Mouse (Mus musculus) ES-E14 (cell line): ENCODE data around the gene Kdm6b. TPM values are rescaled to one million over a fixed set of nuclear protein-coding genes. Genes with fewer than 3 reads are reported as not detected.

ENCODE experiments used
- DNase-seq: peaks from one replicate; pipeline ENCODE4 v3.0.0-alpha.2; 2013; ENCODE audit warnings: low read depth, low spot score
- H3K27ac ChIP-seq: 2 replicates; pipeline ENCODE4 v1.5.1; 2012; ENCODE audit warnings: low read depth, mild to moderate bottlenecking, low read length, moderate library complexity, mixed read lengths; ENCODE audit not compliant: poor library complexity, insufficient read depth, severe bottlenecking
- H3K36me3 ChIP-seq: 2 replicates; pipeline ENCODE4 v1.6.1; 2012; ENCODE audit warnings: mild to moderate bottlenecking, low read length, moderate library complexity, mixed read lengths; ENCODE audit not compliant: control insufficient read depth, poor library complexity, insufficient read depth, severe bottlenecking
- H3K4me1 ChIP-seq, 2 experiments: fragments of 150-350 bp in 1 of 2; sonication (generic) in 1 of 2; 2 replicates each; pipeline ENCODE4 v1.6.1; 2012; ENCODE audit warnings: low read length in 2 of 2, mild to moderate bottlenecking in 1 of 2, mixed read lengths in 1 of 2; ENCODE audit not compliant: control insufficient read depth in 2 of 2, insufficient read depth in 2 of 2, poor library complexity in 1 of 2
- H3K4me3 ChIP-seq, 2 experiments: fragments of 150-350 bp in 1 of 2; sonication (generic) in 1 of 2; 2 replicates each; pipeline ENCODE4 v1.5.1; 2012; ENCODE audit warnings: low read length in 2 of 2, low read depth in 1 of 2, mild to moderate bottlenecking in 1 of 2, mixed read lengths in 1 of 2; ENCODE audit not compliant: insufficient read depth in 1 of 2, poor library complexity in 1 of 2, severe bottlenecking in 1 of 2
- H3K9ac ChIP-seq: 2 replicates; pipeline ENCODE4 v1.6.1; 2012; ENCODE audit warnings: low read depth, mild to moderate bottlenecking, low read length, mixed read lengths; ENCODE audit not compliant: poor library complexity, insufficient read depth, severe bottlenecking
- H3K9me3 ChIP-seq: fragments of 150-350 bp; sonication (generic); 2 replicates; pipeline ENCODE4 v1.6.1; 2012; ENCODE audit warnings: low read depth, mild to moderate bottlenecking, low read length; ENCODE audit not compliant: control insufficient read depth, insufficient read depth
- CHD2 ChIP-seq: IDR thresholded peaks from 2 replicates; pipeline ENCODE4 v1.6.1; 2014; ENCODE audit warnings: mild to moderate bottlenecking, low read depth, low read length, inconsistent platforms
- HCFC1 ChIP-seq: IDR thresholded peaks from 2 replicates; pipeline ENCODE4 v1.6.1; 2012; ENCODE audit warnings: low read length, inconsistent platforms, borderline replicate concordance; ENCODE audit not compliant: insufficient read depth
- MAFK ChIP-seq: IDR thresholded peaks from 2 replicates; pipeline ENCODE4 v1.6.1; 2014; ENCODE audit warnings: mild to moderate bottlenecking, low read depth, low read length, inconsistent platforms; ENCODE audit not compliant: insufficient read depth
- ZC3H11A ChIP-seq: IDR thresholded peaks from 2 replicates; pipeline ENCODE4 v1.6.1; 2012; ENCODE audit warnings: low read depth, mild to moderate bottlenecking, inconsistent platforms, low read length, borderline replicate concordance
- ZNF384 ChIP-seq: IDR thresholded peaks from 2 replicates; pipeline ENCODE4 v1.6.1; 2012; ENCODE audit warnings: low read depth, low read length, inconsistent platforms
- in situ Hi-C, 2 experiments: fragments of 600-800 bp; cut with MboI; formaldehyde crosslinking; loops; one replicate each; pipeline ENCODE4 v1.15.1; 2025; ENCODE audit warnings: low sequenced_read_pairs in 2 of 2, inconsistent platforms in 1 of 2; ENCODE audit not compliant: unreplicated experiment in 2 of 2
- total RNA-seq: library from RNA; depleted of rRNA; stranded (reverse); fragments of 300-350 nt; gene quantifications from 2 replicates; pipeline ENCODE4 v1.2.3, GENCODE M21; 2012

The Kdm6b gene
- total RNA-seq, 1 experiment, result 9.4 TPM

DNA sequence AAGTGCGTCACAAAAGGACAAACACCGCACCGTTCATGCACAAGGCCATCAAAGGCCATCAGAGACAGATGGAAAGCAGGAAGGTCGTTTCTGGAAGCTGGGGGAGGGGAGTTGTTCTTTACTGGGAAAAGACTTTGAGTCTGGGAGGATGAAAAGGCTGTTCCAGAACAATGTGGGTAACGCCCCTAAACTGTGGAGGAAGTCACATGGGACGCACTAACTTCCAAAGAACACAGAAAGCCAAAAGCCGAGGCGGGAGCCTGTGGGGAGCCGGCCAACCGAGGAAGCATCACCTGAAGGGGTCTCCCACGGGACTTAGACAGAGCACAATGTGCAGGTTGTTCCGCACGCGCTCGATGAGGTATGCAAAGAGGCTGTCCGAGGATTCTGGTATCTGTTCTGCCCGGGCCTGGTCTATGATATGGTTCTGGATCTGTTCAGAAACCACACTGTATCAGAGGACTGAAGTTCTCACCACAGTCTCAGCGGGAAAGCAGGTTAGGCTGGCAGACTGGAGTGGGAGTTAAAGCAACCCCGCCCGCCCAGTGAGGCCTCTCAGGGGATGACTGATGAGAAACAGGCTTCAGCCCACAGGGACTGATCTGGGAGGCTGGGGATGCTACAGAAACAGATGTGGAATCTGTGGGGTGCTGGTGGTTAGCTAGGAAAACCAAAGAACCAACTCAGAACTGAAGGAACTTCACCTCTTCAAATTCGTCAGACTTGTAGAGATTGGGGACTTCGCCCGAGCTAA is 38.8 kb upstream of the Kdm6b start:
- H3K27ac ChIP-seq, result no peak overlapping the region
- TF ChIP-seq ZC3H11A (no peak), ZNF384 (no peak), HCFC1 (no peak), MAFK (no peak)
- in situ Hi-C loops, result no loop called here
- H3K36me3 ChIP-seq, result no peaks in the 10 kb centered on the region
- no peaks in the 10 kb centered on the region for H3K9me3 ChIP-seq
- DNase-seq, result peak; percentile 76
- peak overlapping the region; percentile 30 to 34 for H3K4me3 ChIP-seq
- 0 out of 2 replicates have a peak overlapping the region, but pooled peaks have one; percentile 27 for H3K9ac ChIP-seq
- peaks cover 4 to 14% of the 10 kb centered on the region in 2 experiments; a peak in 3 of 4 replicates for H3K4me1 ChIP-seq

- in situ Hi-C loops, result no loop called here
- no peaks in the 10 kb centered on the region for H3K9me3 ChIP-seq
- H3K36me3 ChIP-seq, result no peaks in the 10 kb centered on the region
- DNase-seq, result no peak
- H3K4me1 ChIP-seq, result peaks cover 0 to 11% of the 10 kb centered on the region in 2 experiments; a peak in 2 of 4 replicates
- no peak overlapping the region for H3K4me3 ChIP-seq
- TF ChIP-seq ZC3H11A, result no peak
- no peak for TF ChIP-seq MAFK
- TF ChIP-seq HCFC1, result no peak
- no peak for TF ChIP-seq CHD2
- no peak overlapping the region for H3K27ac ChIP-seq
- H3K9ac ChIP-seq, result no peak overlapping the region
These were observed 33.8 kb upstream of the Kdm6b start for GRCm38 (mm10) chr11:69447299-69447698.

- Histone ChIP-seq H3K9me3 (no peaks in the 10 kb centered on the region), H3K4me3 (no peak overlapping the region), H3K36me3 (no peaks in the 10 kb centered on the region), H3K27ac (no peak overlapping the region), H3K4me1 (peaks cover 0 to 5% of the 10 kb centered on the region in 2 experiments; a peak in 1 of 4 replicates), H3K9ac (no peak overlapping the region)
- TF ChIP-seq ZNF384, result no peak
- TF ChIP-seq CHD2, result peak; percentile 66
- TF ChIP-seq MAFK, result no peak
- no peak for DNase-seq
- in situ Hi-C loops, result no loop called here
These were observed 29.9 kb upstream of the Kdm6b start for GRCm38 (mm10) chr11:69443328-69443727.

- peak; percentile 52 for DNase-seq
- H3K4me3 ChIP-seq, result no peak overlapping the region
- no peaks in the 10 kb centered on the region for H3K9me3 ChIP-seq
- in situ Hi-C loops, result no loop called here
- H3K9ac ChIP-seq, result no peak overlapping the region
- no peak for TF ChIP-seq ZC3H11A
- TF ChIP-seq HCFC1, result no peak
- TF ChIP-seq ZNF384, result no peak
- TF ChIP-seq CHD2, result no peak
- no peak for TF ChIP-seq MAFK
- no peak overlapping the region for H3K27ac ChIP-seq
- no peaks in the 10 kb centered on the region for H3K36me3 ChIP-seq
- peaks cover 0 to 4% of the 10 kb centered on the region in 2 experiments; a peak in 2 of 4 replicates for H3K4me1 ChIP-seq
These were observed 23.8 kb upstream of the Kdm6b start for GRCm38 (mm10) chr11:69437291-69437690.

DNA sequence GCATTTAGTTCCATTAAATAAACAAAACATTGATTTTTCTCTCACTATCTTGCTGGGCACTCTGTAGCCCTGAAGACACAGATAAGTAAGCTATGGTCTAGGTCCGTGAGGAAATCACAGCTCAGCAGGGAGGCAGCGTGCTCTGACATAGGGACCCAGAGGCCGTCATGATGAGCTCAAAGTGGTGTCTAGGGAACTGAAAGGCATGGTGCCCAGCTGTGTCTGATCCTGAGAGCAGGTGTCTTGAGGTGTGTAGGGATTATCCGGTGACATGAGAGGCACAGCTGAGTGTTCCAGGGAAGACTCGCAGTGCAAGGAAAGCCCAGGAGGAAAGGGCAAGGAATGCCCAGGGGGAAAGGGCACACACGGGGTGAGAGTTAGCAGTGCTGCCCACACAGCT is 19.7 kb upstream of the Kdm6b start:
- Histone ChIP-seq H3K4me3 (no peak overlapping the region), H3K9me3 (no peaks in the 10 kb centered on the region), H3K27ac (no peak overlapping the region), H3K9ac (no peak overlapping the region), H3K4me1 (peaks cover 0 to 12% of the 10 kb centered on the region in 2 experiments; a peak in 2 of 4 replicates), H3K36me3 (no peaks in the 10 kb centered on the region)
- no peak for TF ChIP-seq MAFK
- no peak for TF ChIP-seq ZNF384
- TF ChIP-seq ZC3H11A, result no peak
- no peak for TF ChIP-seq CHD2
- TF ChIP-seq HCFC1, result no peak
- DNase-seq, result no peak
- in situ Hi-C loops, result no loop called here
